Mouse (Mus musculus): ENCODE data around the gene Chd5. TPM values are rescaled to one million over a fixed set of nuclear protein-coding genes. Genes with fewer than 3 reads are reported as not detected.

Chd5 gene
- polyA plus RNA-seq (2012; rRNA removed) = 1.3 and 1.5 TPM in 2 replicates

DNA sequence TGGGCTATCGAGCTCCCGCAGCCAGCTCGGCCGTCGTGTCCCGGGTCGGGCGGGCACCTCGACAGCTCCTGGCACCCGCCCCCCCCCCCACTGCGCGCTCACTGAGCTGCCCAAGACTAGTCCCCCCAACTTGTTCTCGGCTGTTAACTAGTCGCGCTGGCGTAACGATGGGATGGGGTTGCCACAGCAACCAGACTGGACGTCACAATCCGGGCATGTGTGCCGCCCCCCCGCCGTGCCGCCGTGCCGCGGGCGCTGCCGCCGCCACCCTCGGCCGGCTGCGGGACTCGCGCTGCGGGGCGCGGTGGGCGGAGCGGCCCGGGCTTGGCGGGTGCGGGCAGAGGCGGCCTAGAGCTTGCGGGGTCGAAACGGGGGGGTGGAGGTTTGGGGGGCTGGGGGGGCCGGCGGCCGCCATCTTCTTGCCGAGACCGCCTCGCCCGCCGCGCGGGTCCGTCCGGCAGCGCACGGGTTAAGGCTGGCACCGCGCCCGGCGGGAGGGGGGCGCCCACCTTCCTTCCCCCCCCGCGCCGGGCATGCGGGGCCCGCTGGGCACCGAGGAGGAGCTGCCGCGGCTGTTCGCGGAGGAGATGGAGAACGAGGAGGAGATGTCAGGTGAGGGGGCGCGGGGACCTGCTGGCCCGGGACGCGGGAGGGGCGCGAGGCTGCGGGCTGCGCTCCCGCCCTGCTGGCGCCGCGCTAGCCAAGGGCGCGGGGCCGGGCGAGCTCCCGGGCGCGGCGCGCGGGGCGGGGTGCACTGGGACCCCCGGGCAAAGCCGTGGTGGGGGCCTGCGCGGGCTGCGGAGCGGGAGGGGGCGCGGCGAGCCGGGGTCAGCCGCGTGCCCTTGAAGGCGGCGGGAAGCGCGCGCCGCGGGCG is at the start of gene Chd5:
TSS of gene Chd5 (plus strand) at position 233 of the 874 bp plus-strand sequence.

DNA sequence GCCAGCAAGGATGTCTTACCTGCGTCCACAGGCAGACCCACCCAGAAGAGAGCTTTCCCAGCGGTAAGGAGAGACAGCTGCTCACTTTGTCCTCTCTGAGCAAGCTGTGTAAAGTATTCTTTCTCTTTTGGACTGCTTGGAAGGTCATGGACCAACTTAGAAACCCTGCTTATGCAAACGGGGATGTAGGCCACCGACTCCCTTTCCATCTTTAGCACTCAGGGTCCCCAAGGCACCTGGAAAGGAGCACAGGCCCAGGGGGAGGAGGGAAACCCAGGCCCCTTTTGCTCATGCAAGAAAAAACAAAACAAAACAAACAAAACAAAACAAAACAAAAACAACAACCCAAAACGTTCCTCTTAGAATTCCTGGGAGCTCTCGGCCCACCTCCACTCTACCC is 46.9 kb upstream of the Chd5 start, which contains the start of gene Hes3:
TSS of gene Hes3 (minus strand) at position 101 of the 400 bp plus-strand sequence.

DNA sequence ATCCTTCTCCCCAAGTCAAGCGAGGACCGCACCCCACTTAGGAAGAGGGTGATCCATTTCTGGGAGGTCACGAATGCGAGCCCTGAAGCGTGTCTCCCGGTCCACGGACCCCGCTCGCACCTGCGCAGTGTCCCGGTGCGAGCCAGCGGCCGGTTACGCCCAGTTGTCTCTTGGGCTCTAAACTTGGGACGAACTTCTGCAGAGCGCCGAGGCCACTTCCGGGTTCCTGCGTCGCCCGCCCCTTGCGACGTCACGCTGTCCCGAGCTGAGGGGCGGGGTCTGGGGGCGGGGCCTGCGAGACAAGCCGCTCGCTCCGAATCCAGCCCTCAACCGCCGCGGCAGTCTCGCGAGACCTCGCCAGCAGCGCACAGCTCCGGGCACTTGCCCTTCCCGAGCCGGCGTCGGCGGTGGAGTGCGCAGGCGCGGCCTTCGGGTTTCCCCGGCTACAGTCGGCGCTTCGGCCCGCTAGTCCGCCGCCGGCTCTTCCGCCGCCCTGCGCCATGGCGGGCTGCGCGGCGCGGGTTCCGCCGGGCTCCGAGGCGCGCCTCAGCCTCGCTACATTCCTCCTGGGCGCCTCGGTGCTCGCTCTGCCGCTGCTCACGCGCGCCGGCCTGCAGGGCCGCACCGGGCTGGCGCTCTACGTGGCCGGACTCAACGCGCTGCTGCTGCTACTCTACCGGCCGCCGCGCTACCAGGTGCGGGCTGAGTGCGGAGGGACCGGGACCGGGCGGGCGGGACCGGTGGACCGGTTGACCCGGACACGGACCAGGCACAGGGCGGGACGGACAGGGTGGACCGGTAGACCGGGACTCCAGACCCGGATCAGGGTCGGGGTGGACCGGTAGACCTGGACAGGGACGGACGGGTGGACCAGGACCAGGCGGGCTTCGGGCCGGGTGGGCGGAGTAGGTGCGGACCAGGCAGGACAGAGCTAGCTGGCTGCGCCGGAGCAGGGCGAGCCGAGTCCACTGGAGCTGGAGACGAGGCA is 41.3 kb upstream of the Chd5 start, which contains the start of gene Icmt:
TSS of gene Icmt (plus strand) at position 354 of the 988 bp plus-strand sequence.

DNA sequence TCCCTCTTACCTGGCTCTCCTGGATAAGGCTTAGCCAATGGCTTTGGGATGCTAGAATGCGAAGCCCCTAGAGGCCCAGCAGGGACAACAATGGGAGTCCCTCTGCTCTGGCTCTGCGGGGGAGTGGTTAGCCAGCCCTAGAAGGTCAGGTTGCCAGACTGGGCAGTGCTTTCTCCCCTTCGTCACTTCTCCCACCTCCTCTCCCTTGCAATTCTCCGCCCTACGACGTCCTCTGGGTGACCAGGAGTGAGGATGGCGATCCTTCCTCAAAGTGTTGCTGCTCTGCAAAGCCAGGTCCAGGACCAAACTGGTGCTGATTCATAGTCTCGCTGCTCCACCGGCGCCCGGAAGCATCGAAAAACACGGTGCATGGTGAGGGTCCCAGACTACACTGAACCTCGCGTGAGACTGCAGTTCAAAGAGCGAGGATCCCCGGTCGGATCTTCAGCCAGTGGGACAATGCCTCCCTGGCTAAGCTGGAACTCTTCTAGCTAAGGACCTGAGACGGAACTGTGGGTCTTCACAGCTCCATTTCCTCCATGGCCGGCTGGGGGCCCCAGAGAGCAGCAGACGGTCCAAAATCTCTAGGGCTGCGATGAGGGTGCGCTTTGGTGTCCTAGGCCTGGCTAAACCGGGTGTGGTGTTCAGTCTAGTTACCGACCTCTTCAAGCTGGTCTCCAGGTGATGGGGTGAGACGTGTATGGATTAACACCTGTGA is 19.8 kb upstream of the Chd5 start, which contains the start of gene Rnf207:
TSS of gene Rnf207 (minus strand) at position 477 of the 718 bp plus-strand sequence.

DNA sequence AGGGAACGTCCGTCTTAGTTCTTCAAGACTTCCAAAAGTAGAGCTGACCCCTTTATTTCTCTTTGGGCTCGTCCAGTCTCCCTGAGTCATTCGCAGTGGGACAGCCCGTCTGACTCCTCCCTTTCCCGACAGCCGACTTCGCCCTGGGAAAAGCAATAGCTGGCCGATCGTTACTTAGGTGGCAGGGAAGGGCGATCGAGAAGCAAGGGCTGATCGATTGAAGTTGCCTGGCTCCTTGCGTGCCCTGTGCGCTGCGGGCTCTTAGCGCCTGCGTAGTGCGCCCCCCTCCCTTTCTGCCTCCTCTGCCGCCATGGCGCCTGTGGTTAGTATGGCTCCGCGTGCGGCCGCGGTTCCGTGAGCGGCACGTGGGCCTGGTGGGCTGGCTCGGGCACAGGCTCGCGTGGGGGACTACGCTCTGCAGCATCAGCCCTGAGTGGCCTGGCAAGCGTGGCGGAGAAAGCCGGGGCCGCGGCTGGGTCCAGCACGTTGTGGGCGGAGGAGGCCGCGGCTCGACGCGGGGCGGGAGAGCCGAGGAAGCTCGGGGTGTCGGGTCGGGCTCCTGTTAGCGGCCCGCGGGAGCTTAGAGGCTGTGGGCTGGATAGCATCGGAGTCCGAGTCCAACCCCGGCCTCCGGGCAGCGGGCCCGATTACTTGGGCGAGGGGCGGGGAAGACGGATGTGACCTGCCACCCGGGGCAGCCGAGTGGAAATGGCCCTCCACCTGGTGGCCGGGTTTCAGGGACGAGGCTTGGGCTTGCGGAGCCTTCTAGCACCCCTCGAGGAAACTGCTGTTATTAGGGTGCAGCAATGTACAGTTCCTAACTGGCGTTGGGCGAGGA is 12.7 kb upstream of the Chd5 start, which contains the start of gene Rpl22:
TSS of gene Rpl22 (plus strand) at position 169 of the 838 bp plus-strand sequence.

Other genes with a start within 250 kb of the Chd5 start
- 2.2 and 3.1 TPM in 2 replicates for gene Tnfrsf25, start 222.7 kb upstream of the Chd5 start, polyA plus RNA-seq (2012; rRNA removed)
- gene Espn, start 186.3 kb upstream of the Chd5 start, polyA plus RNA-seq (2012; rRNA removed) = 1.8 and 2.6 TPM in 2 replicates
- gene Hes2, start 179.8 kb upstream of the Chd5 start, polyA plus RNA-seq (2012; rRNA removed) = 0.97 and 1.2 TPM in 2 replicates
- gene Acot7, start 160.5 kb upstream of the Chd5 start, polyA plus RNA-seq (2012; rRNA removed) = 56.4 and 73.6 TPM in 2 replicates
- gene Gpr153, start 64.4 kb upstream of the Chd5 start, polyA plus RNA-seq (2012; rRNA removed) = 17.2 and 17.6 TPM in 2 replicates
- gene Hes3, start 47.0 kb upstream of the Chd5 start, polyA plus RNA-seq (2012; rRNA removed) = 2.3 and 4.1 TPM in 2 replicates
- 16.5 and 21.5 TPM in 2 replicates for gene Icmt, start 41.4 kb upstream of the Chd5 start, polyA plus RNA-seq (2012; rRNA removed)
- gene Rnf207, start 19.7 kb upstream of the Chd5 start, polyA plus RNA-seq (2012; rRNA removed) = 7.8 and 10.3 TPM in 2 replicates
- 900 and 1,298 TPM in 2 replicates for gene Rpl22, start 12.9 kb upstream of the Chd5 start, polyA plus RNA-seq (2012; rRNA removed)
- 6.7 and 7.7 TPM in 2 replicates for gene Nphp4, start 138.1 kb downstream of the Chd5 start, polyA plus RNA-seq (2012; rRNA removed)
- 6.8 and 7.7 TPM in 2 replicates for gene Kcnab2, start 139.2 kb downstream of the Chd5 start, polyA plus RNA-seq (2012; rRNA removed)

All from central nervous system, embryonic 11.5 days (tissue).